Mouse (Mus musculus) thymus, adult 2 months (tissue): ENCODE measurements around the gene Rhoc.

ENCODE experiments used
- CTCF ChIP-seq: fragments of 200-500 bp; IDR thresholded peaks from 2 replicates; pipeline ENCODE4 v1.5.1; 2012; ENCODE audit warnings: mild to moderate bottlenecking, control low read depth, low read length, moderate library complexity, borderline replicate concordance; ENCODE audit not compliant: control insufficient read depth, poor library complexity, insufficient read depth; ENCODE audit errors: extremely low read depth
- POLR2A ChIP-seq: fragments of 200-500 bp; IDR thresholded peaks from 2 replicates; pipeline ENCODE4 v1.6.1; 2012; ENCODE audit warnings: mild to moderate bottlenecking, low read length, control low read depth, moderate library complexity; ENCODE audit not compliant: control insufficient read depth, poor library complexity, insufficient read depth; ENCODE audit errors: extremely low read depth

DNA sequence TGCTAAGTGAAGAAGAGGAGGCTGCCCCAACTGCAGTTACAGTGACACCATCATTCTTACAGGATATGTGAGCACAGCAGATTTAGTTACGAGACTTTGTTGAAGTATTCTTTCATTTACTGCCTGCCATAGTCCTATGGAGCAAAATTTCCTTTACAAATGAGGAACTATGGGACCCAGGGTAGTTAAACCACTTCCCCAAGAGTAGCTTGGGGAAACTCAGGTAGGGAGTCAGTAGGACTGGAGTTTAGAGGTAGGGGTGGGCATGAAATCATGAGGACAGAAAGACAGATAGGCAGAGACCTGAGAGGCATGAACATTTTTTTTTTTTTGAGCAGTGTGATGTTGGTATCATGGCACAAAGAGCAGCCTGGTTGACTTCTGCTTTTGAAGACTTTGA lies 44.3 kb upstream of the Rhoc start:
- TF ChIP-seq POLR2A (no peak), CTCF (no peak)
